Mouse (Mus musculus): ENCODE results near the gene Atp6v0a1.

DNA sequence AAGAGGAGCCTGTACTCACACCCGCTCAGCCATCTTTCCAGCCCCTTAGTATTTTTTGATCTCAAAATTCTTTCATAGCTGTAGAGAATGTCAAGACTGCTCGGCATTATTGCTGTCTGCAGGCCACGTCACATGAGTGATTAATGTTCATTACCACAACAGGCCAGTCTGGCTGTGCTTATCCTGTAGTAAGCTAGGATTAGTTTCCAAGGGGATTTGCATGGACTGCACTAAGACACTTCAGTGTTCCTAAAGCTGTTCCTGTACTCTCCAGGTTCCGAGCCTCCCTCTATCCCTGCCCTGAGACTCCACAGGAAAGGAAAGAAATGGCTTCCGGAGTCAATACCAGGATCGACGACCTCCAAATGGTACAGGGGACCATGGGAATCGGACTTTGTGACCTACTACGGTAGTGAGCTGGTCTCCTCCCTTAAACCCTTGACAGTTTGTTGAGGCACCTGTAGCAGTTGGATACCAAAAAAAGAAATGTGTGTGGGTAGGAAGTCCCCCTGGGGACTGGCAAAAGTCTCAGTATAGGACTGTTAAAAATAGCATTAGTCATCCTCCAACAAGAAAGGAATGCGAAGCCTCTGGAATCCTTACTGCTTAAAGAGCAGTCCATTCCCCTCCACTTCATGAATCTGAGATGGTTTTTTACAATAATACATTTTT lies 21.0 kb downstream of the Atp6v0a1 start:
- TF ChIP-seq POLR2A (IDR thresholded peaks at IDR 0.05; ENCODE audit: borderline replicate concordance, control insufficient read depth, low read depth, low read length) (no peak), CTCF (IDR thresholded peaks at IDR 0.05; ENCODE audit: control insufficient read depth, insufficient read depth, low read length) (no peak)
